Mouse (Mus musculus): ENCODE measurements around the gene Abca15.

DNA sequence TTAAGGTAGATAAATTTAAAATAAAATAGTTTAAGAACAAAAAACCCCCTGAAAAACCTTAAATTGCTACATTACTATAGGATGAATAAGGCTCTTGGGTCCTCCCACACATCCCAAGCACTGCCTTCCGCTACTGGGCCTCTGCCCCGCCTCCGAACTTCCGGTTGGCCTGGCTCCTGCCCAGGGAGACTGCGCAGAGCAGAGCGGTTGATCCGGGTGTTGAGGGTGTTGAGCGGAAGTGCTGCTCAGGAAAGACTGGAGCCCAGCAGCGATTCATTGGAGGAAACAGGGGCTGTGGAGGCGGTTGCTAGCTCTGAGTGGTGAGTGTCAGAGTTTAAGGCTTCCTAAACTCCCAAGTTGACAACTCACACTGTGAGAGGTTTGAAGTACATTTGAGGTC, 81.0 kb downstream of the Abca15 start, which contains the start of gene Abca16:
- TF ChIP-seq CTCF (IDR thresholded peaks at IDR 0.05; ENCODE audit: low read depth, low read length) (no peak), POLR2A (IDR thresholded peaks at IDR 0.05; ENCODE audit: borderline replicate concordance, low read depth, low read length) (no peak)

Data from bone marrow macrophage, adult 2 months (primary cell).